Mouse (Mus musculus): ENCODE data around the gene Mmp23. TPM values are rescaled to one million over a fixed set of nuclear protein-coding genes. Genes with fewer than 3 reads are reported as not detected.
"Not testable (repeated sequence)": the region's sequence is repeated elsewhere in the genome, so short reads cannot be mapped to it uniquely, and the experiment has no call there.

Mmp23 gene
- total RNA-seq, 2 experiments from 2014 or later = 14.5 to 16.8 TPM

GRCm38 (mm10) chr4:155658961-155659360 is 5.8 kb upstream of the Mmp23 start:
- intact Hi-C loops (cut with DNase I) = no loop called here
- DNase-seq = no peak

DNA sequence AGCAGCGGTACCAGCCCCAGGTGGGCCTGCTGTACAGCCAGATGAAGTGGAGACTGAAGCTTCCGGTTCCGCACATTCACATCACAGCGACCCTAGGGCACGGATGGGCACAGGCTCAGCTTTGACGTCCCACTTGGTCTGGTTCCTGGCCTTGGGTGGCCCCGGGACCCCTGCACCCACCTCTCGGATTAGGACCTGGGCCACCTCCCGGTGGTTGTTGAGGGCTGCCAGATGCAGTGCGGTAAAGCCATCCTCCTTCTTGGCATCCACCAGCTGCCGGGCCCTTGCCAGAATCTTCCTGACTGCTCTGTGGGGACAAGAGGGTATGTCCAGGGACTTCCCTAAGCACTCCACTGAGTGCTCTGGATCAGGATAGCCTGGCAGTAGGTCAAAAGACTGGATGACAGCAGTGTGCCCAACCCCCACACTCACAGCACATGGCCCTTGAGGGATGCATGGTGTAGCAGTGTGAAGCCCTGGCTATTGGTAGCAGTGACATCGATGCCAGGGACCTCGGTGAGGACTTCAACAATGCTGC is 3.1 kb upstream of the Mmp23 start:
- DNase-seq = no peak
- intact Hi-C loops (cut with DNase I) = no loop called here

DNA sequence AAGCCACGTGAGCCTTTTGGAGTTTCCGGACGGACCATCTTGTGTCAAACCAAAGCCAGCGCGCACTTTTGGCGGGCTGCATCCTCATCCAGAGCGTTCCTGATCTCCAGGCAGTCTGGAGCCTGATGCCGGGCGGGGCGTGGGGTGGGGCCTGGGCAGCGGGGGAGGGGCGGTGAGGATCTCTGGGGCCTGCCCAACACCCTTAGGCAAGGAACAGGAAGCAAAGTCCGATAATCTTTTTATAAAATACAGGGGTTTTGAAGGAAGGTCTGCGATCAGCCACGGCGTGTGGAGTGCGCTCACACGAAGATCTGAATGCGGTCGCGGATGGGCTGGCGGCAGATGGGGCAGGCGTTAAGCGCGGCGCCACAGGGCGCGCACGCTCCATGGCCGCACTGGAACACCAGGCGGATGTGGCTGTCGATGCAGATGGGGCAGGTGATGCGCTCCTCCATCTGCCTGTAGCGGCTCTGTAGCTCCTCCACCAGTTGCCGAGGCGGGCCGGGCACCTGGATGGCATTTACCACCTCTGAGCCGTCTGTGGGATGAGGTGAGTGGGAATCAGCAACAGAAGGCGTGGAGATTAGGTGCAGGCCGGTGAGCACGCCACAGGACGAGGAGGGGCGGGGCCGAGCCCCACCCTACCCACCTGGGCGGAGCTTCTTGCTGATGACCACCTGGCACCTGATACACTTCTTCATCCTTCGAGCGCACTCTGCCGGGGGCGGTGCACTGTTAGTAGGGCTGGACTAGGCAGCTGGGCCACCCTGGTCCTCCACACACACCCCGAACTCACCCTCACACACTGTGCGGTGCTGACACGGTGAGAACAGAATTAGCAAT is 1.5 kb upstream of the Mmp23 start:
- DNase-seq = peak; percentile 63
- intact Hi-C loops (cut with DNase I) = no loop called here

GRCm38 (mm10) chr4:155654183-155654455 is 935 bp upstream of the Mmp23 start:
- intact Hi-C loops (cut with DNase I) = no loop called here
- DNase-seq = no peak

DNA sequence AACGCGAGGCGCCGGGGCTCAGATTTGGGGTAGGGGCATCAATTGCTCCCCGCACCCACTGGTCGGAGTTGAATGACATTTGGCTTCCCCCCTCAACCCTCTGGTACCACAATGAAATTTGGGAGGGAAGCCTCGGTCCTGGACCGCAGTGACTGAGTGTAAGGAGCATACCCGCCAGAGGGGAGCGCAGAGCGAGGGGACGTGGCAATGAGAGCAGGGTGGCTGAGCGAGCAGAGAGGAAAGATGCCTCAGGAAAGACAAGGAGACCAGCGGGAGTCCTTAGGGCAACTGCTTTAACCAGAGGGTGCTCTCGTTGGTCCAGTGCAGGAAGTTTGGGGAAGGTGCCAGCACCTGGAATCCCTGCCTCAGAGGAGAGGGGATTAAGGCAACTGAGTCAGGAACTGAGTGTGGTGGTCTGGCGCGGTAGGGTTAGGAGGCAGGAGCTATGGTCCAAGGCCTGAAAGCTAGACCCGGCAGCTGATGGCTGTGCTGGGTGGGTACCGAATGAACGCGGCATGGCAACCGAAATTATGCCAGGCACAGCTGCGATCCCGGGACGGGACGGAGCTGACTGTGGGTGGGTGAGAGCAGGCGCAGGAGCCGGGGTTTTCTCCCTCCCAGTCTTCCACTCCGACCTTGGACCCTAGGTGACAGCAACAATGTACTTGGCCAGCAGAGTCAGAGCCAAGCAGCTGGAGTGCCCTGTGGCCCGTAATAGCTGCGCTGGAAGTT is 433 bp upstream of the Mmp23 start:
- DNase-seq = peak; percentile 34 to 50
- intact Hi-C loops (cut with DNase I) = no loop called here

GRCm38 (mm10) chr4:155652283-155653085 is 700 bp downstream of the Mmp23 start:
- peak in 1 of 2 experiments; percentile 16 for DNase-seq
- intact Hi-C loops (cut with DNase I) = no loop called here

DNA sequence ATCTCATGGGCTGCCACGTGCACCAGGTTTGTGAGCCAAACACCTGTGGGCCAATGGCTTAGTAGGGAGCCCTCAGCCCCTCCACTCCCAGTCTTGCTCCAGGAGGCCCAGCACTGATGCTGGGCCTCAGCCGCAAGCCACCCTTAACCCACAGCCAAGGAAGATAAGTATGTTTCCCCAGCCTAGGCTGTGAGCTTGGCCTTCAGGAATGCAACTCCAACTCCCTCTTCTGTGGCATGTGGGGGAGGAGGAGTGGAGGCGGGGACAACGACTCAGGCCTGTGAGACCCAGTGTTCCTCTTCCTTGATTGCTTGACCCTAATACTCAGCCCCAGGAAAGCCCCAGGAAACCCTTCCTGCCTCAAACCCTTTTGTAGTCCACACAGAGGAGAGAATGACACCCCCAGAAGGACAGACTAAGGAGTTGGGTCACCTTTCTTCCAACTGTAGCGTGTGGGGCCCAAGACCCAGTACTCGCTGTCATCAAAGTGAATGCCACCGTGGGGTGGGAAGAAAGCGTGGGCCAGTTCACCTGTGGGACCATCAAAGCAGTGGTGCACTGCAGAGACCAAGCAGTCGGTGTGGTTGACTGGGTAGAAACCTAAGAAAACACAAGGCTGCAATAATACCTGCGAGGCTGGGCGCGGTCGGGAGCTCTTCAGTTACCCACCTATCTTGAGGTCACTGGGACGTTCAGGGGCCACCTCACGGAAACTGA is 1.5 kb downstream of the Mmp23 start:
- peak; percentile 53 to 61 for DNase-seq
- intact Hi-C loops (cut with DNase I) = no loop called here

- intact Hi-C loops (cut with DNase I) = loop anchor here (2.0 kb wide), 1 partner anchor 13 kb away; no protein-coding TSS in a partner anchor
- no peak for DNase-seq
These were observed 3.8 kb downstream of the Mmp23 start for GRCm38 (mm10) chr4:155649355-155649754.

DNA sequence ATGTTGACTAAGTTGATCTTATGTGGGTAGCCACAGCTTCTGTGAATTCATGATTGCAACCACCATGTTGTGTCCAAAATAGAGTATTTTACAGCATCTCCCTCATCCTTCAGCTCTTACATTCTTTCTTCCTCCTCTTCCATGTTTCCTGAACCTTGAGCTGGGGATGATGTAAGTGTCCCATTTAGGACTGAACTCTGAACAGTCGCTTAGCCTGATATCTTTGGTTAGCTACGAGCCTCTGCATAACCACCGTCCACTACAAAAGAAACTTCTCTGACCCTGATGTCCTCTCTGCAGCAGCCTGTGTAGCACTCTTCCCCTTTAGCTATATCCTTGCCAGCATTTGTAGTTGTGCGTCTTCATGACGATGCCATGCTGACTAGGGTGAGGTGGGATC is 7.5 kb downstream of the Mmp23 start:
- intact Hi-C loops (cut with DNase I) = no loop called here
- DNase-seq = no peak

DNA sequence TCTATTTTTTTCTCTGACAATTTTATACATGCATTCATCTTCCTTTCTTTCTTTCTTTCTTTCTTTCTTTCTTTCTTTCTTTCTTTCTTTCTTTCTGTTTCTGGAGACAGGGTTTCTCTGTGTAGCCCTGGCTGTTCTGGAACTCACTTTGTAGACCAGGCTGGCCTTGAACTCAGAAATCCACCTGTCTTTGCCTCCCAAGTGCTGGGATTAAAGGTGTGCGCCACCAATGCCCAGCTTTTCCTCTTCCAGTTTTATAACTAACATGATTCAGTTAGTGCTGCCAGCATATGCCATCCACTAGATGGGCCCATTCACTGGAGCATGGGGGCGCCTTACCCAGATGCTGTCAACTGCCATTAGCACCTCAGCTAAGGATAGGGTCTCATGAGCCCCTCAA is 7.9 kb downstream of the Mmp23 start, which contains the start of gene Gm10563:
TSS of gene Gm10563 (minus strand) at position 101 of the 400 bp plus-strand sequence.
- intact Hi-C loops (cut with DNase I) = not testable (repeated sequence)

GRCm38 (mm10) chr4:155643531-155643930 is 9.7 kb downstream of the Mmp23 start:
- DNase-seq = no peak
- intact Hi-C loops (cut with DNase I) = no loop called here

More for the DNA sequence above, 7.9 kb downstream of the Mmp23 start, which contains the start of gene Gm10563:
- not testable (repeated sequence) for DNase-seq

- intact Hi-C loops (cut with DNase I) = no loop called here
- DNase-seq = no peak
These were observed 17.3 kb downstream of the Mmp23 start for GRCm38 (mm10) chr4:155635766-155636499.

DNA sequence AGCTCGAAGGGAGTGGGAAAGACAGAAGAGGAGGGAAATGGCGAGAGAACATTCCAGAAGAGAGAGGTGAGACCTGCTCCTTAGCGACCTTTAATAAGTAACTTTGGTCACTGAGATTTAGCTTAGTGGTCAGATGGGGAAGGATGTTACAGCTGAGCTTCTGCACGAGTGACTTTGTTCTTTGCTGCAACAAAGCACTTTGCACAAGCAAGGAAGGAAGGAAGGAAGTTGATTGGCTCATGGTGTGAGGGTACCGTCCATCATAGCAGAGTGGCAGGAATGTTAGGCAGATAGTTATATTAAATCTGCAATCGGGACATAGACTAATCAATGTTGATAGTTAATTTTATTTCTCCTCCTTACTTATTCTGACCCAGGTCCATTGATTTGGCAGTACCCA is 22.9 kb downstream of the Mmp23 start:
- intact Hi-C loops (cut with DNase I) = no loop called here
- no peak for DNase-seq

DNA sequence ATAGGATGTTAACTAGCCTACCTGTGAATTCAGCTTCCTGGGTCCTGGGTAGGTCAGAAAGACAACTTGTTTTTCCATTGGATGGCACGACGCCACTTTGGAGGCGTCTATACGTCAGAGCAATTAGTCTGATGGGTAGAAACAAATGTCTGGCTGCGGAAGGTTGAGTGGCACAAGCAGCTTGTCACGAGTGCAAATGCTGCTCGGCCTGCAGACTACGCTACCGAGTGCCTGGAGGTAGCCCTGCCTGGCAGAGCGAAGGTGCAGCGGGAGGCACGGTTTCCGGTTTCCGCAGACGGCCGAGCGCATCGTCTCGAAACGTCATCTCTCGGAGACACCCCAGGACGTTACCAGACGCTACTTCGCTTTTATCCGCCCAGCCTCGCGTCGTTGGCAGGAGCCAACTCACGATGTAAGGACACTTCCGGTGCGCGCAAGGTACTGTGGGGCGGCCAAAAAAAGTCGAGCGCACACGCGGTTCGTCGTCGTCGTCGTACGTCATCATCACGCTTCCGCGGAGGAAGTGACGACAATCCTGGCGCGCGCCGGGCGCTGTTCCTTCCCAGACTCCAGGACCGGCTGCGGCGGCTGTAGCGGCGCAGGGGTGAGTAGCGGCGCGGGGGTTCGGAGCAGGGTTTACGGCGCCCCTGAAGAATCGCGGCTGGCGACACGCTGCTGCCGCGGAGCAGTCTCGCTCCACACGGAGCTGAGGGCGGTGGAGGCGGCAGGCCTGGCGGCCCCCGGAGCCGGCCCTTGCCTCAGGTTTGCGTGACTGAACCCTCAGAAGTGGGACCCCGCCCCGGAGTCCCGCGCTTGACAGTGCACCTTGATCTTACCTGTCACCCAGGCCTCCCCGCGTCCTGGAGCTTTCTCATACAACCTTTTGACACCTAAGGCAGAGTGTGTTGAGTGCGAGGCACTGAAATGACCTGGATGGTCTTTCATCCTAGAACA is 28.6 kb downstream of the Mmp23 start, which contains the start of gene Cdk11b:
TSS of gene Cdk11b (plus strand) at position 517 of the 954 bp plus-strand sequence.
- intact Hi-C loops (cut with DNase I) = loop anchor here (5.0 kb wide), 1 partner anchor 43 kb away; the partner anchor contains the start of gene Mib2
- DNase-seq = peak; percentile 94 to 97

- intact Hi-C loops (cut with DNase I) = no loop called here
These were observed 34.9 kb downstream of the Mmp23 start for GRCm38 (mm10) chr4:155618321-155618720.

DNA sequence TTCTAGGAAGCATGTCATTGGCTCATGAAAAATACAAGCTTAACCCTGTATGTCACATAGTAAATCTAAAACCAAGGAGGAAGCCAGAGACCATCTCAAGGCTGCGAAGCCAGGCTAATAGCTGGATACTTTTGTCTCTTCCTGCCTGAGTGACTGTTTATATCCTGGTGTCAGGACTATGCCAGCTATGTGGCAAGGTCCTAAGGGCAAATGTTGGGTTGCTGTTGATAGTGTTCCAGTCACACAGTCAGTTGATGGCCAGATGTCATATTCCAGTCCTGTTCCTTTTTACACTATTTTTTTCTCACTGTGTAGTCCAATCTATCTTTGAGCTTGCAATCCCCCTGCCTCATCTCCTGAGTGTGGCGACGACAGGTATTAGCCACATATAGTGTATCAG is 39.9 kb downstream of the Mmp23 start:
- no peak for DNase-seq
- intact Hi-C loops (cut with DNase I) = no loop called here

More at GRCm38 (mm10) chr4:155618321-155618720, 34.9 kb downstream of the Mmp23 start:
- DNase-seq = no peak

- no peak for DNase-seq
- intact Hi-C loops (cut with DNase I) = no loop called here
These were observed 41.3 kb downstream of the Mmp23 start for GRCm38 (mm10) chr4:155611860-155612259.

GRCm38 (mm10) chr4:155606825-155607224 is 46.4 kb downstream of the Mmp23 start:
- DNase-seq = no peak
- intact Hi-C loops (cut with DNase I) = no loop called here

All from heart, postnatal 14 days (tissue).